Mouse (Mus musculus) mouse trophoblast stem cell (cell line): ENCODE data around the gene Ednra.
"Not testable (repeated sequence)": the region's sequence is repeated elsewhere in the genome, so short reads cannot be mapped to it uniquely, and the experiment has no call there.

Experiments
- in situ Hi-C, 2 experiments: fragments of 300-500 bp; cut with MseI, MboI; formaldehyde crosslinking; loops; 2 replicates in 1 of 2; 3 replicates in 1 of 2; pipeline ENCODE4 v1.15.1; 2025

Gene Ednra

DNA sequence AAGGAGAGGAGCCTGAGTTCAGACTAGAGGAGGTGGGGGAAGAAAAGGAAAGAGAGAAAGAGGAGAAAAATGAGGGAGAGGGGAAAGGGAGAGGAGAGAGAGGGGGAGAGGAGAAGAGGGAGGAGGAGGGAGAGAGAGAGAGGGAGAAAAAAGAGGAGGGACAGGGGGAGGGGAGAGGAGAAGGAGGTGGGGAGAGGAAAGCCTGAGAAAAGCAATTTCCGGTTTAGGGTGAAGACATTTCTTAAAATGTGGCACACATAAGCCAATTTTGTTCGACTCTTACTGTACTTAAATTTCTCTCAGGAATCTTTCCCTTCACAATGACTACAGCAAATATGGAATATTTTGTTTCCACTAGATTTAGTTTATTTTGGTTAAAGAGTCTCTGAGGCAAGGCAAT, 5.3 kb downstream of the Ednra start:
- in situ Hi-C loops: no loop called here

DNA sequence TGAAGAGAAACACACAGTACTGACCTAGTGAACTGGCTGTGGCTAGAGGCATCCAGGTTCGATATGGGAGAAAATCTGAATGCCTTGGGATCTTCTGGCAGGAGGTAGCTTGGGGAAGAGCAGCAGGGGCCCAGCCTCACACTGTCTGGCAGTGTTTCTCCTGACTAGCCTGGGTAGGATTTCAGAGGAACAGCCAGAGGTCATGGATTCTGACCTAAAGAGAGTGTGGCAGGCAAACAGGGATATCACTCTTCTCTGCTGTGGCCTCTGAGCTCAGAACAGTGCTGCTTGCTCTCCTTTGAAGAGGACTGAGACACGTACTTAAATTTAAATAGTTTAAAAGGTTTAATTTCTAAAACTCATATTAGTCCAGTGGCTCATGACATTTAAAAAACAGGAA, 7.2 kb downstream of the Ednra start:
- in situ Hi-C loops: no loop called here

DNA sequence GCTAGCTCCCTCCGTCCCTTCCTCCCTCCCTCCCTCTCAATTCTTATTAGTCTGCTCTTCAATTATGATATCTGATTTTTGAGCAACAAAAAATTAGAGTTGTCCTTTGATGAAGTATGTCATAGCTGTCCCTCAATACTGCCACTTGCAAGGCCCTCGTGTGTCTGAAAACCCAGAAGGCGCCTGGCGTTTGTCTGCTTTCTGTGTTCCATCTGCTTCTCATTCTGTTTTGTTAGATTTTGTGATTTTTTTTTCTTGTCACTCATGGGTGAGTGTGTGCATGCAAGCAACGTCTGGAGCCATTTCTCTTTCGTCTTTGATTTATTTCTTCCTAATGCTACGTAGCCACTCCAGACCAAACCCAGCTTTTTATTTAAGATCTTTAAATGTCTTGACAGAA, 9.8 kb downstream of the Ednra start:
- in situ Hi-C loops: no loop called here

DNA sequence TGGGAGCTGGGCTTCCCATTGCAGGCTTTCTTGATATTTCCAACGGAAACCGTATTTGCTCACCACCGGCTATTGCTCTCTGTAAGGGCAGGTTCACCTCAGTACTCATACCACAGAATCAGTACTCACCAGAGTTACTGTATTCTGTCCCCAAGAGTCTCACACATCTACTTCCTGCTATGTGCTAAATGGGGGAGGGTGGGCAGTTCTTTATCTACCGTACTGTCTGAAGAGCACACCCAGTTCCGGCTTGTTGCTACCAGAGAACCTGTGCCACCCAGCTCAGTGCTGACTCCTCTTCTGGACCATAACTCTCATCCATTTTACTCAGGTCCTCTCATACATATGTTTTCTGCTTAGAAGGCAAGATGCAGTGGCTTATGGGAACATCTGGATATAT, 10.6 kb downstream of the Ednra start:
- in situ Hi-C loops: no loop called here

DNA sequence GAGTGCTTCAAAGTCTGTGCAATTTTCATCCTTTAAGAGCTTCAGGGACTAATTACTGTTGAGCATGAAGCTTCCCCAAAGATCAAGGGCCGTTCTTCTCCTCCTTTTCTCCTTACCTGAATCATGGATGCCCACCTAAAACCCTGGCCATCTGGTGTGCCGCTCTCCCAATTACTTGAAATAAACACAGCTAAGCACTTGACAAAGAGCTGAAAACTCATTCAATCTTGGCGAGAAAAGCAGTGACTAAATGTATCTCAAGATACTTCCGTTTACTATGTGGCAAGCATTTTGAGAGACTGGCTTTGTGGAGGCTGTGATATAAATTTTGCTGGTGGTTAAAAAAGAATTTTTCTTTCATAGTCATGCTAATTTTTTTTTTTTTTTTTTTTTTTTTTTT, 19.5 kb downstream of the Ednra start:
- in situ Hi-C loops: no loop called here

DNA sequence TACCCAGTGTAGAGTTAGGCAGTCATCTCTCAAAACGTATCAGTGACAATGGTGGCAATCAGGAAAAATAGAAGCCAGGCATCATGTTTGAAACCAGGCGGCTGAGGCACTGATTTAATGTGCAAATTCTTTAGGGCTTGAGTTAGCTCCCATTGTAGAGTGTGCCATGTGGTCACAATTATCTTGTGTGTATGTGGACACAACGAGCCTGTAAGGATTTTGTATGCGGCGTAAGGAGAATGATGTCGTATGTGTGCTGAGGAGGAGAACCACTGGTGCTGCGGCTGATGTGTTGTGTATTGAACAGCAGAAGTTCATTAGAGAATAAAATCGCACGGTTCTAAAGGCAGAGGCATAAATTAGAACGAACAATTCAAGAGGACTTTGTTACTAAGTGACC, 26.2 kb downstream of the Ednra start:
- in situ Hi-C loops: no loop called here

DNA sequence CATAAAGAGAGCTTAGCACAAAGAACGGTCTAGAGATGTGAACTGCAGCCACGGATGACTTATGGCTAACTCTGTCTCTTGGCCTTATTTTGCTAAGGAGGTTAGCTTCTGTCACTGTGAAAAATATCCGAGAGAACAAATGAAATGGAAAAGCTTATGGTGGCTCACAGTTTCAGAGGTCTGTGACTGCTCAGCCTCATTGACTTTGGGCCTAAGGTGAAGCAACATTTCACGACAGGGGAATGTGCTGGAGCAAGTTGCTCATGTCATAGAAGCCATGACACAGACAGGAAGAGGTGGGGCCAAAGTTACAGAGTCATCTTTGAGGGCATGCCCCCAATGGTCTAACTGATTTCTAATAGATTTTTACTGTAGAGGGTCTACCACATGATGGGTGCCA, 28.1 kb downstream of the Ednra start:
- in situ Hi-C loops: no loop called here

DNA sequence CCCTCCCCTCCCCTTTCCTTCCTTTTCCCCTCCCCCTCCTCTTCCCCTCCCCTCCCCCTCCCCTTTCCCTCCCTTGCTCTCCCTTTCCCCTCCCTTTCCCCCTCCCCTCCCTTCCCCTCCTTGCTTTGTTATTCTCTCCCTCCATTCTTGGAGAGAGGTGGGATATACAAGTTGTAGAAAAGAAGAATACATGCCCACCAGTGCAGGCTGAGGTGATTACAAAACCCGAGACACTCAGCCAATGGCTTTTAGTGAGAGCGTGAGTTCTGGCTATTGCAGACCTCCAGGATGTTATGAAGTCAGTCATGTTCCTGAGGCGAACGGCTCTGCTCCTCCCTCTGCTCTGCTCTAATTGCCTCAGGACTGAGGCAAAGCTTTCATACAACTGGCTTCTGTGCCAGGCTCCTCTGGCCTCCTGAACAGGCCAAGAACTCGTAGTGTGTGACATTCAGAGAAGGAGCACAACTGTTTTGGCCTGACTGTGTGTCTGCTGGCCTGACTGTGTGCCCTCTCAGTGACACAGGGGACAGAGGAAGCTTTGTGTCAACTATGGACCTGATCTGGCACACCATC, 28.7 kb downstream of the Ednra start:
- in situ Hi-C loops: no loop called here

DNA sequence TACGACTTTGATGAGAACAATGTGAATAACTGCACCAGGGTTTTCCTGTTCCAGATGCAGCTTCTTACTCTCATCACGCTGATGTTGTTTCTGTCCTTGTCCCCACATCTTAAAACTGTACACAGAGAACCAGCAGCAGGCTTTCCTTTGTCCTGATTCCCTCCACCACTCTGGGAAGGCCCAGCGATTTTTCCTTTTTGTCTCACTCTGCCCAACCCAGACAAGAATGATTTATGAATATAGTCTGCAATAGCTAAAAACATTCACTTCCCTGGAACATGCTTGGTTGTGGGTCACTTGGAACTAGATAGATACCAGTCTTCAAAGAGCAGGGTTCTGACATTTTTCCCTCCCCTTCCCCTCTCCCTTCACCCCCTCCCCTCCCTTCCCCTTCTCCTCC, 29.2 kb downstream of the Ednra start:
- in situ Hi-C loops: no loop called here

DNA sequence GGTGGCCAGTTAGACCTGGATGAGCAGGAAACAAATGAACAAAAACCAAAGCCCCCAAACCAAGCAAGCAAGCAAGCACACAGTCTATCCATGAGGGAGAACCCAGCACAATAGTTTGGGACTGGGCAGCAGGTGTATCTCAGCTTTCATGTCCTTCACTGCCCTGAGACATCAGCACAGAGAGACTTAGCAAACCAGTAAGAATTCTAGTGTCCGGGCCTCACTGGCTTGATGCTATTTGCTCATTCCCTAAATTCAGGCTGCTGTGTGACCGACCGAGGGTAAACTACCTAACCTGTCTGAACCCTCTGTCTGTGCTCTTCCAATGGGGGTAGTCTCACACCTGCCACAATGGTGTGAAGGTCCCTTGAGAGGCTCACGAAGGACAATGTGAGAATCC, 29.7 kb downstream of the Ednra start:
- in situ Hi-C loops: no loop called here

DNA sequence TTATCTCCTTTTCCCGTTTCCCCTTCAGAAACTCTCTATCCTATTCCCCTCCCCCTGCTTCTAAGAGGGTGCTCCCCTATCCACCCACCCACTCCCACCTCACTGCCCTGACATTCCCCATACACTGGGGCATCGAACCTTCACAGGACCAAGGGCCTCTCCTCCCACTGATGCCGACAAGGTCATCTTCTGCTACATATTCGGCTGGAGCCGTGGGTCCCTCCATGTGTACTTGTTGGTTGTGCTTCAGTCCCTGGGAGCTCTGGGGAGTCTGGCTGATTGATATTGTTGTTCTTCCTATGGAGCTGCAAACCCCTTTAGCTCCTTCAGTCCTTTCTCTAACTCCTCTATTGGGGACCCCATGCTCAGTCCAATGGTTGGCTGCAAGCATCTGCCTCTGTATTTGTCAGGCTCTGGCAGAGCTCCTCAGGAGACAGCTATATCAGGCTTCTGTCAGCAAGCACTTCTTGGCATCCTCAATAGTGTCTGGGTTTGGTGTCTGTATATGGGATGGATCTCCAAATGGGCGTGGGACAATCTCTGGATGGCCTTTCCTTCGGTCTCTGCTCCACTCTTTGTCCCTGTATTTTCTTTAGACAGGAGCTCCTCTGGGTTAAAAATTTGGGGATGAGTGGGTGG, 34.7 kb downstream of the Ednra start:
- in situ Hi-C loops: not testable (repeated sequence)

DNA sequence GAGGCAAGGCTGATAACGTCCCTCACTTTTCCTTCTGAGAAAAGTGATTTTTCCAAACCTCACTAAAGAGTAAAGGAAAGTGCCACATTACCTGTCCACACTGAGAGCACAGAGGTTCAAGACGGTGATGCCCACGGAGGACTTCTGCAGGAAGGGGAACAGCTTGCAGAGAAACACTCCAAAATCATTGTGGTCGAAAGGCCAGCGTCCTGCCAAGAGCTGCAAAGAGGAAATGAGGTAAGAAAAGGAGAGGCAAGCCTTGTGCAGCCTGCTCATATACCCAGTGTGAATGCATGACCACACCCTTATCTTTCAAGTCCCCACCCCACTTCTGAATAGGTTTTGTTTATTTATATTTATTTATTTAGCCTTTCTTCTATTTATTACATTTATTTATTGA, 35.3 kb downstream of the Ednra start:
- in situ Hi-C loops: no loop called here

DNA sequence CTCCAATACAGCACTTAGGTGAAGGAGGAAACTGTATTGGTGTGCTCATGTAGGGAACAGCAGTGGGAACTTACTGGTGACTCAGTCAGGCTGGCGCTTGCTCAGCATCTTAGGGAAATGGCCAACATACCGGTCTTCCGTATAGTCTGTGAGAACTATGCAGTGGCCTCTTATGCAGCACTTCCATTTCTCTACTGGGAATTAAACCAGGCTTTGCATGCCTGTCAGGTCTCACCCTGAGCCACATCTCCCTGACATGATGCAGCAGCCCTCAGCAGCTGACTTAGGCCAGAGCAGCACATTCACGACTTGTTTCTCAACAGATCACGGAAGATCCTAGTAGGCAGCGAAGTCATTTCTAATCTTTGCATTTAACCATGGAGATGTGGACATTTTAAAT, 39.9 kb downstream of the Ednra start:
- in situ Hi-C loops: no loop called here

DNA sequence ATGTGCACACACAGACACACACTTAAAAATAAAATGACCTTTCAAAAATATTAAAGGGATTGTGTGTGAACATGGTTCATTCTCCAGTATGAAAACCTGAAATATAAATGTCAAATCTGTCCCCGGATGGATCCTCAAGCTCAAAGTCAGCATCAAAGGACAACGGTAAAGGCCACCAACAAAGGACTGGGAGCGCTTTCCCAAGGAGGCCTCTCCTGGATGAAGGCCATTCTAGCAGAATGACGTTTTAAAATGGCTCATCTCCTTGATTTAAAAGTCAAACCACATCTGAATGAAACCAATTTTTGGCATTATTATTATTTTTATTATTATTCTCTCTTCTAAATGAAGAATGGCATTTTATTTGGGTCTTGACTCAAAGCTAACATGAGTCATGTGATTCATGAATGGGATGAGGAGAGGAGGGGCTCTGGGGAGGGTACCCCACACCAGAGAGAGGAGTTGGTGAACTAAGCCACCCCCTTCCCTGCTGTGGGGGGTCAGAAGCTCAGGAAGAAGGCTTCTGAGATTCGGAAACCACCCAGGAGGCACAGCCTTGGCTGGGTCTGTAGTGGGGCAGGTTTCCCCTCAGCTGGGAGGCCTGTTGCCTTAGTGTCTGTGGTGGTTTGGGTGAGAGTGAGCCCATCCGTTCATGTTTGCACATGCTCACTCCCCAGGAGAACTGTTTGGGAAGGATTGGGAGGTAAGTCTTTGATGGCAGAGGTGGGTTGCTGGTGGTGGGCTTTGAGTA, 40.7 kb downstream of the Ednra start:
- in situ Hi-C loops: no loop called here

DNA sequence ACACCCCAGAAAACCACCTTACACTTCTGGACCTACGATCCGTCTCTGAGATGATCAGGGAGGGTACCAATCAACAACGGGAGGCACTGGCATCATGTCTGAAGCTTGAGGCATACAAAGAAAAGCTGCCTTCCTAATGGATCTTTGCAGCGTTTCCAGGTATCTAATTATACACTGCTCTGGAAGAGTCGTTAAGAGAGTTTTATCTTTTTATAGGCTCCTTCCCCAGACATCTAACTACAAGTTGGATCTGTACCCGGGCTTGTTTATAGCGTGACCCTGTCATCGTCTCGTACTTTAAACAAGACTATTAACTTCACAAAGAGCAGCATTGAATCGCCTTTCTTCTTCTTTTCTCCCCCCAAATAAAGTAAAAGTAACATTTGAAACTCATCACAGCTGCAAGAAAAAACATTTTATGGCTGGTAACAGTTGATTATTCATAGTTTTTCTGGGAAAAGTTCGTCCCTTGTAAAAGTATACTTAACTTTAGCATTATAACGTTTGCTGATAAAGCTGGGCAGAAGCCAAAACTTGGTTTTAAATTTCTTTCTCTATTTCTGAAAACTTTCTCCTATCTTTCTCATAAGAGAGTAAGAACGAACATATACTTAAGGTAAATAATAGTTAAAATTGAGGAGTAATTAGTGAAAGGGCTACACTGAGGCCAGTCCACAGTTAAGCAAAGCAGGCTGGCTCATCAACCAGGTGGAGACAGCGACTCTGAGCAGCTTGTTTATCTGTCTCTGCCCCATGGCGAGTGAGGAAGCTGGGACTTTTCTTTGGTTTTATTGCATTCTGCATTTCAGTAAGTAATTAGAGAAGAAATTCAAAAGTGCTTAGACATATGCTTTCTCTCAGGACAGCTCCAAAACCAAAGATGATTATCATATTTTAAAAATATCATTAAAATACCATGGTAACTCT, 42.0 kb downstream of the Ednra start:
- in situ Hi-C loops: no loop called here

DNA sequence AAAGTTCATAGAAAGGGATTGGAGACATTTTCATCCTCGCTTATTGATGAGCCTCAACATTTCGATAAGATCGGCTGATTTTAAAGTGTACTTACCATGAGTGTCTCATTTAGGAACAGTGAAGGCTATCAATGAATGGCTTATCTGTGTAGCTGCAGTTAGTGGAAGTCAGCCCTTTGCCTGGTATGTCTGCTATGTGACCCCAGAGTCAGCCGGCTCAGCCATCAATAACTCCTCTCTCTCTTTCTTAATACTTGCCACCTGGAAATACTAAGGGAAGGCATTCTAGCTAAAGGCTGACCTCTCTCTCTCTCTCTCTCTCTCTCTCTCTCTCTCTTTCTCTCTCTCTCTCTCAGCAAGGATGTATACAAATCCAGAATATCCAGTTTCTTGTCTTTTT, 52.2 kb downstream of the Ednra start:
- in situ Hi-C loops: no loop called here

DNA sequence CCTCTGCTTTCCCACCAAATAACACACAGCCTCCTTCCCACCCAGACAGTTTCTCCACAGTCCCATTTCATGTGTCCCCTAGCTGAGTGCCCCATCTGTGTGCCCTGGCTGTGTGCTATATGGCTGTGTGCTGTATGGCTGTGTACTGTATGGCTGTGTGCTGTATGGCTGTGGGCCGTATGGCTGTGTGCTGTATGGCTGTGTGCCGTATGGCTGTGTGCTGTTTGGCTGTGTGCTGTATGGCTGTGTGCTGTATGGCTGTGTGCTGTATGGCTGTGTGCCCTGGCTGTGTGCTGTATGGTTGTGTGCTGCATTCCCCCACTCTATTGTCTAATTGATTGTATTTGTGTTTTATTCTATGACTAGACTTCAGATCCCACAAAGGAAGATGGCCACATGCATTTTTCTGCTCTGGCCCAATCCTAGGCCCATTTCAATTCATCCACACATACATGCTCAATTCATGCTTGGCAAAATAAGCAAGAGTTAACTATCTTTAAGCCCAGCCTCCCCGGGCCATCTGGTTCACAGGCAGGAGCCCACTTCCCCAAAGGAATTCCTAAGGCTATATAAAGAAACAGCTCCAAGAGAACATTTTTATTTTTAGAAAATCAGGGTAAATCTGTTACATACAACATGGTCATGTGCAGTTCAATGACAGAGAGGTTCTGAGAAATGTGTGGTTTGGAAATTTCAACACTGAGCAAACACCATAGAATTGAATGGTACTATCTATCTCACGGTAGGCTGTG, 53.5 kb downstream of the Ednra start:
- in situ Hi-C loops: no loop called here

DNA sequence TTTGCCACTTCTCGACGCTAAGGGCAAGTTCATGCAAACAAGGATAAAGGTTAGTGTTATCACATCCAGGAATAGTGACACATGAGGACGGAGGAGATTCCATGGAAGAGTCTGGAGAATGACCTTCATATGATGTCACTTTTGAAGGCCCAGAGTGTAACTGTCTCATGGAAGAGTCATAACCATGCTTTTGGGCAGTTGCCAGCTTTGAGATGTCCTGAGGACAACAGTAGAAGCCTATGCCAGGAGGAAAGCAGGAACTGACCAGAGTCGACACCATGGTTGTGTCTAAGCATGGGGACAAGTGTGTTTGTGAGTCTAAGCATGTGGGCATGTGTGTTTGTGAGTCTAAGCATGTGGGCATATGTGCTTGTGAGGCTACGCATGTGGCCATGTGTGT, 56.3 kb downstream of the Ednra start:
- in situ Hi-C loops: no loop called here

DNA sequence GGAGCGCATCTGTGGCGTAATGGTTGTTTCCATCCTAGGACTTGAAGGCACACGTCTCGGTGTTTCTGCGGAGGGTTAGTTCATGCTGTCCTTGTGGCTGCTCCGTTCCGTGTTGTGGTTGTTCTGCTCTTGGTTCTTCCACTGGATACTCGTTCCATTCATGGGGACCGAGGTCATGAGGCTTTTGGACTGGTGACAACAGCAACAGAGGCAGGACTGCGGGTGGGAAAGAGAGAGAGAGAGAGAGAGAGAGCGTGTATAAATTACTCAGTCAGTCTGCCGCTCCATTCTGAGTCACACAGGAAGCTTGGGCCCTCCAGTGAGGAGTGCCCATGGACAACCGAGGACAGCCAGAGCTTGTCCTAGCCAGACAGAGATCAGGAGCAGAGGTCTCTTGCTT, 59.4 kb downstream of the Ednra start:
- in situ Hi-C loops: no loop called here

DNA sequence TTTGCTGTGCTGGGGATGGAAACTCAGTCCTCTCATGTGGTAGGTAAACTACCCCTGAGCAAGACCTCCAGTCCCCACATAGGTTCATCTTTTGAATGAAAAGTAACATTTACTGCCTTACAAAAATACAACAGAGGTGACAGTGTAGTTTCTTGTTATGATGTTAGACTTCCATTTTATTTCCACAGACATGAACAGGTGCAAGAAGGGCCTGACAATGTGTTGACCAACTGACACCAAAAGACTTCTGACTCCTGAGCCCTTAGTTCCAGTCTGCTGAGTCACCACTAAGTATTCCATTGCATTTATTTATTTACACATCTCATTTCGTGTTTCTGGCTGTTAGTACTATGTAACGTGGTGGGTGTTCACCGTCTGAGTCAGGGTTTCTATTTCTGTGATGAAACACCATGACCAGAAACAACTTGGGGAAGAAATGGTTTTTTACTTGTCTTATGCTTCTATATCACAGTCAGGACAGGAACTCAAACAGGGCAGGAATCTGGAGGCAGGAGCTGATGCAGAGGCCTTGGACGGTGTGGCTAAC, 64.7 kb downstream of the Ednra start:
- in situ Hi-C loops: no loop called here

DNA sequence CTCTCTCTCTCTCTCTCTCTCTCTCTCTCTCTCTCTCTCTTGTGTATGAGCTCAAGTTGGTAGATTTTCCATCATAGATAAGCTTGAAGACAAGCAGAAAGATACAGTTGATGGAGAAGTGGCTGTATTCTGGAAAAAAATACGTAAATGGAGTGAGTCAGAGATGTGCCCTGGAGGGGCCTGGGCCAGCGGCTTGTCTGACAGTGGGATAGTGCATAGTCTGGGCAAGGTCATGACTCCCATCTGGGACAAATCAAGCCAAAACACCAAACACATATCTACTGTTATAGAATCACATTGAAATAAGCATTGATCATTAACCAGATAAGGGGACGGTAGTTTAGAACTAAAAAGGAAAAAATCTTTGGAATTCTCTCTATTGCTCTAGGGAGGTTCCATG, 65.9 kb downstream of the Ednra start:
- in situ Hi-C loops: no loop called here
